Comparison of ENCODE assay signal across 9 mouse cellular contexts in the genomic region with DNA sequence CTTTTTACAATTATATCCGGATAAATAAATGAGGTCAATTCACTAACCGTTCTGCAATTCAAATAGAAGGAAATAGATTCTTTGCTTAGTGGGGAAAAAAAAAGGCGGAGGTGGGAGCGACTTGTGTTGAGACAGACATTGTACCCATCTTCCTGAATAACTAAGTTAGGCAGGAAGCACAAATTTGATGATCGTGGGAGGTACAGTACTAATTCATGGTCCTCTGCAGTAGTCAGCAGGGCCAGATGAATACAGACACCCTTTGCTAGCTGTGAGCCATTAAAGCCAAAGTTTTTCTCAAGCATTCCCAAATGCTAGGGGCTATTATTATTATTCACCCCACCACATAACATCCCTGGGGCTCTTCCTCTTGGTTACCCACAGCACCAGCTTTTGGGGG. TPM values are rescaled to one million over a fixed set of nuclear protein-coding genes. Genes with fewer than 3 reads are reported as not detected.
A peak's percentile ranks its signal among the peaks of the same experiment; 100 is the strongest.
DNase-seq lines count a peak whose midpoint lies in the region; ATAC-seq and TF ChIP-seq lines count a peak whose summit lies in the region.
"Had no signal": no experiment of that assay in that cellular context is flagged by ENCODE, and none has a peak within 500 bp of the region (broad histone marks: within the 10 kb centered on the region; RNA-seq: fewer than 3 reads in every experiment).

No protein-coding gene starts in this region.

- H3K27ac ChIP-seq in intestine, embryonic 14.5 days (ENCODE audit: low read depth): no peak overlapping the region
- H3K27ac ChIP-seq in intestine, postnatal 0 days (ENCODE audit: low read depth, low read length): no peak overlapping the region
- H3K27ac ChIP-seq in embryonic facial prominence, embryonic 11.5 days (replicated peaks; ENCODE audit: low read depth, low read length): no peak overlapping the region
- no peak overlapping the region; the same call in 1 of the 2 replicates for H3K27ac ChIP-seq in hindbrain, embryonic 12.5 days
- peak overlapping the region; percentile 75; the same call in 1 of the 2 replicates for H3K27ac ChIP-seq in midbrain, embryonic 13.5 days

- ATAC-seq in intestine, embryonic 14.5 days (replicated peaks; ENCODE audit: low FRiP score, low TSS enrichment, low read depth): peak; percentile 23; the same call in 1 of the 2 replicates
- ATAC-seq in intestine, postnatal 0 days: no peak
- ATAC-seq in embryonic facial prominence, embryonic 11.5 days (replicated peaks; ENCODE audit: insufficient number of reproducible peaks, low FRiP score, low TSS enrichment, low read depth): no peak
- no peak for ATAC-seq in hindbrain, embryonic 12.5 days (ENCODE audit: low FRiP score)
- no peak for ATAC-seq in midbrain, embryonic 13.5 days

- no peak for DNase-seq in intestine, embryonic 14.5 days (ENCODE audit: low spot score)
- DNase-seq in embryonic facial prominence, embryonic 11.5 days (ENCODE audit: low spot score): no peak
- no peak for DNase-seq in cerebellum, adult 18-20 months
- DNase-seq in thymus, postnatal 10 days (ENCODE audit: low spot score in 2 of 2): no peak
- no peak for DNase-seq in cerebellum, postnatal 4 days (ENCODE audit: low spot score in 2 of 2)
- DNase-seq: kidney, adult 11 months had no signal

- H3K36me3 ChIP-seq in intestine, embryonic 14.5 days (ENCODE audit: control insufficient read depth, insufficient read depth, low read length): no peaks in the 10 kb centered on the region
- no peaks in the 10 kb centered on the region for H3K36me3 ChIP-seq in intestine, postnatal 0 days (ENCODE audit: control insufficient read depth, insufficient read depth)
- H3K36me3 ChIP-seq in embryonic facial prominence, embryonic 11.5 days (replicated peaks; ENCODE audit: control insufficient read depth, insufficient read depth, low read depth, low read length): no peaks in the 10 kb centered on the region
- H3K36me3 ChIP-seq in hindbrain, embryonic 12.5 days: no peaks in the 10 kb centered on the region
- H3K36me3 ChIP-seq in midbrain, embryonic 13.5 days: no peaks in the 10 kb centered on the region

- WGBS in intestine, embryonic 14.5 days: 84% methylated on average over 5 of the region's 5 CpGs
- WGBS in intestine, postnatal 0 days: 81% methylated on average over 5 of the region's 5 CpGs
- WGBS in embryonic facial prominence, embryonic 11.5 days: 75% methylated on average over 5 of the region's 5 CpGs
- WGBS in hindbrain, embryonic 12.5 days: 74% methylated on average over 5 of the region's 5 CpGs
- WGBS in midbrain, embryonic 13.5 days: 79% methylated on average over 5 of the region's 5 CpGs

- no peaks in the 10 kb centered on the region for H3K9me3 ChIP-seq in intestine, embryonic 14.5 days (ENCODE audit: control insufficient read depth, low read length)
- no peaks in the 10 kb centered on the region for H3K9me3 ChIP-seq in intestine, postnatal 0 days (ENCODE audit: control insufficient read depth)
- H3K9me3 ChIP-seq in embryonic facial prominence, embryonic 11.5 days (replicated peaks; ENCODE audit: control insufficient read depth, low read length): no peaks in the 10 kb centered on the region
- no peaks in the 10 kb centered on the region for H3K9me3 ChIP-seq in hindbrain, embryonic 12.5 days (replicated peaks)
- H3K9me3 ChIP-seq in midbrain, embryonic 13.5 days: no peaks in the 10 kb centered on the region

- no peak for TF ChIP-seq CTCF in intestine, postnatal 0 days (IDR thresholded peaks at IDR 0.05; ENCODE audit: low read depth)

- H3K4me1 ChIP-seq in intestine, embryonic 14.5 days (replicated peaks; ENCODE audit: control insufficient read depth, insufficient read depth, low read length): no peaks in the 10 kb centered on the region; the same call in 1 of the 2 replicates
- no peaks in the 10 kb centered on the region for H3K4me1 ChIP-seq in intestine, postnatal 0 days (replicated peaks; ENCODE audit: control insufficient read depth, insufficient read depth, low read length)
- no peaks in the 10 kb centered on the region for H3K4me1 ChIP-seq in embryonic facial prominence, embryonic 11.5 days (ENCODE audit: control insufficient read depth, insufficient read depth, low read length)
- H3K4me1 ChIP-seq in hindbrain, embryonic 12.5 days: peaks cover 12% of the 10 kb centered on the region; the same call in 1 of the 2 replicates
- H3K4me1 ChIP-seq in midbrain, embryonic 13.5 days (replicated peaks): peaks cover 24% of the 10 kb centered on the region

- peak overlapping the region; percentile 88 for H3K4me2 ChIP-seq in intestine, embryonic 14.5 days (ENCODE audit: low read length)
- H3K4me2 ChIP-seq in intestine, postnatal 0 days (replicated peaks; ENCODE audit: low read depth): no peak overlapping the region
- H3K4me2 ChIP-seq in embryonic facial prominence, embryonic 11.5 days (ENCODE audit: low read depth, low read length): peak overlapping the region; percentile 97
- peak overlapping the region; percentile 93 for H3K4me2 ChIP-seq in hindbrain, embryonic 12.5 days (replicated peaks)
- H3K4me2 ChIP-seq in midbrain, embryonic 13.5 days (replicated peaks): peak overlapping the region; percentile 88

- no peak overlapping the region for H3K9ac ChIP-seq in intestine, embryonic 14.5 days (ENCODE audit: low read length)
- no peak overlapping the region for H3K9ac ChIP-seq in intestine, postnatal 0 days (ENCODE audit: low read depth, low read length)
- peak overlapping the region; percentile 67; the same call in 1 of the 2 replicates for H3K9ac ChIP-seq in embryonic facial prominence, embryonic 11.5 days (replicated peaks; ENCODE audit: low read length)
- H3K9ac ChIP-seq in hindbrain, embryonic 12.5 days: no peak overlapping the region; the same call in 1 of the 2 replicates
- H3K9ac ChIP-seq in midbrain, embryonic 13.5 days (replicated peaks): peak overlapping the region; percentile 83; the same call in 1 of the 2 replicates

- peaks cover 5% of the 10 kb centered on the region; the same call in 1 of the 2 replicates for H3K27me3 ChIP-seq in intestine, embryonic 14.5 days (replicated peaks; ENCODE audit: control insufficient read depth, insufficient read depth, low read length)
- H3K27me3 ChIP-seq in intestine, postnatal 0 days (replicated peaks; ENCODE audit: control insufficient read depth, insufficient read depth, low read length): peaks cover 28% of the 10 kb centered on the region
- peaks cover 4% of the 10 kb centered on the region; the same call in 1 of the 2 replicates for H3K27me3 ChIP-seq in embryonic facial prominence, embryonic 11.5 days (ENCODE audit: control insufficient read depth, insufficient read depth, low read length)
- no peaks in the 10 kb centered on the region for H3K27me3 ChIP-seq in hindbrain, embryonic 12.5 days
- H3K27me3 ChIP-seq in midbrain, embryonic 13.5 days: no peaks in the 10 kb centered on the region

- peak overlapping the region; percentile 49 for H3K4me3 ChIP-seq in intestine, embryonic 14.5 days (ENCODE audit: low read depth, low read length)
- H3K4me3 ChIP-seq in intestine, postnatal 0 days (ENCODE audit: low read depth, low read length): no peak overlapping the region
- H3K4me3 ChIP-seq in embryonic facial prominence, embryonic 11.5 days (ENCODE audit: low read depth, low read length): peak overlapping the region; percentile 57; the same call in 1 of the 2 replicates
- H3K4me3 ChIP-seq in hindbrain, embryonic 12.5 days: peak overlapping the region; percentile 68; the same call in 1 of the 2 replicates
- H3K4me3 ChIP-seq in midbrain, embryonic 13.5 days (replicated peaks): peak overlapping the region; percentile 67

RNA-seq across cellular contexts. Expression of a gene that starts 0.6 kb away (rescaled TPM):
- polyA plus RNA-seq in intestine, embryonic 14.5 days (2014; fragmentation: Nextera tagmentation; extraction: Ambion mirVana): 2.3 TPM in 2 replicates
- 2.8 and 3.3 TPM in 2 replicates for polyA plus RNA-seq in intestine, postnatal 0 days (2015; fragmentation: Nextera tagmentation; extraction: Ambion mirVana)
- 3.6 and 5.5 TPM in 2 replicates for polyA plus RNA-seq in embryonic facial prominence, embryonic 11.5 days (2014; fragmentation: Nextera tagmentation; extraction: Ambion mirVana)
- 2.4 and 3.6 TPM in 2 replicates for polyA plus RNA-seq in hindbrain, embryonic 12.5 days (2016; fragmentation: Nextera tagmentation; extraction: Ambion mirVana)
- polyA plus RNA-seq in midbrain, embryonic 13.5 days (2015; fragmentation: Nextera tagmentation; extraction: Ambion mirVana): 3.4 and 3.6 TPM in 2 replicates

Comparison
In these comparisons a context has a peak if more than half of its experiments do, and no peak if none do; other contexts are left out.
1. H3K9ac ChIP-seq: peak in embryonic facial prominence, embryonic 11.5 days (single experiment) and midbrain, embryonic 13.5 days (single experiment); none in intestine, embryonic 14.5 days (single experiment), intestine, postnatal 0 days (single experiment) and hindbrain, embryonic 12.5 days (single experiment).